Comparison of ENCODE assay signal across 12 mouse cellular contexts in the genomic region with DNA sequence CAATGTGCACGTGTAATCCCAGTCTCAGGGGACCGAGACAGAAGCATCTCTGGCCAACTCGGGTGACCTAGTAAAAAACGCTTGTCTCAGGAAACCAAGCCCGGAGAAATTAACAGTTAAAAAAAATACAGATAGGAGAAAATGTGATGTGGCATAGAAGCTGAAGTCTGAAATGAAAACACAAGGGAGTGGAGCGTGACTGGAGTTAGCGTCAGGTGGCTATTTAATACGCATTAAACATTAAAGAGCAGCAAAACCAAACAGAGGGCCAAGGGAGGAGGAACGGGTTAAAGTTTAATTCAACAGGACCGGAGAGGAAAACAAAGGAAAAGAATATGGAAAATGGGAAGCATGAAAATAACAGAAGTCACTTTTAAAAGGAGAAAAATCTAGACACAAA.
"Had no signal": no experiment of that assay in that cellular context is flagged by ENCODE, and none has a peak within 500 bp of the region (broad histone marks: within the 10 kb centered on the region; RNA-seq: fewer than 3 reads in every experiment).

No protein-coding gene starts in this region.

- H3K36me3 ChIP-seq: hindbrain, embryonic 15.5 days; limb, embryonic 13.5 days; liver, embryonic 13.5 days; midbrain, embryonic 12.5 days; neural tube, embryonic 13.5 days had no signal

- H3K4me2 ChIP-seq: hindbrain, embryonic 15.5 days; limb, embryonic 13.5 days; liver, embryonic 13.5 days; midbrain, embryonic 12.5 days; neural tube, embryonic 13.5 days had no signal

- ATAC-seq: intestine, embryonic 16.5 days; midbrain, embryonic 16.5 days had no signal

- H3K9me3 ChIP-seq: hindbrain, embryonic 15.5 days; limb, embryonic 13.5 days; liver, embryonic 13.5 days; neural tube, embryonic 13.5 days had no signal

- H3K4me3 ChIP-seq: hindbrain, embryonic 15.5 days; layer of hippocampus, adult 2 months; limb, embryonic 13.5 days; liver, embryonic 13.5 days; midbrain, embryonic 12.5 days; neural tube, embryonic 13.5 days had no signal

- H3K4me1 ChIP-seq: midbrain, embryonic 12.5 days had no signal

- DNase-seq: left cerebral cortex, postnatal 4 days; liver, embryonic 13.5 days; lung, adult 18-20 months; right cerebral cortex, postnatal 25 days; thymus, postnatal 36 days had no signal

- H3K9ac ChIP-seq: hindbrain, embryonic 15.5 days; limb, embryonic 13.5 days; liver, embryonic 13.5 days; midbrain, embryonic 12.5 days; neural tube, embryonic 13.5 days had no signal

- H3K27ac ChIP-seq: hindbrain, embryonic 15.5 days; layer of hippocampus, adult 2 months; limb, embryonic 13.5 days; midbrain, embryonic 12.5 days; neural tube, embryonic 13.5 days had no signal

- H3K27me3 ChIP-seq: hindbrain, embryonic 15.5 days; limb, embryonic 13.5 days; liver, embryonic 13.5 days; midbrain, embryonic 12.5 days; neural tube, embryonic 13.5 days had no signal
